In the genomic region with DNA sequence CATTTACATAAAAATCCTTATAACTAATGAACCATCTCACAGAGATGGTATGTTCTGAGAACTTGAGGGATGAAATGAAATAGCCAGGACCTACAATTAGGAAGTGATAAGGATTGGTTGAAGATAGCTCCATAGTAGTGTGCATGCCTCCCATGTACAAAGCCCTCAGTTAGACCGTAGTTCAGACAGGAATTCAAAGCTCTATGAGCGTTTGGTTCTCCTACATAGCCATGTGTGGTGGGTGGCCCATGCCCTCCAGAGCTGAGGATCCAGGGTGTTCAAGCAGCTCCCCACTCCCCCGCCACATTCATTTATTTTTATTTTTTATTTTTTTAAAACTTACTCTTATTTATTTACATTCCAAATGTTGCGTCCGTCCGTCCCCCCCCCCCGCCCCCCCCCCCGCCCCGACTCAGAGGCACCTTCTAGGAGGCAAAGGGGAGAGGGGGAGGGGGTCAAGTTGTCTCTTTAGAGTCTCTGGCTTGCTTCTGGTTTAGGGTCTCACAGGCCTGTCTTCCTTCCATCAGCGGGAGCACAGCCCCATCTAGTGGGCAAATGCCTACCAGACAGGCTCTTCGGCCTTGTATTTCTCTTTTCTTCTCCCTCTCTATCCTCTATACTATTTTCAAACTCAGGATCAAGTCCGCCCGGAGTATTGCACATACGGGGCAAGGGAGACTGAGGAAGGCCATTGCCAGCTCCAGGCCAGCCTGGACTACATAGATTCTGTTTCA, we compare ENCODE assay signal across 8 mouse cellular contexts. TPM values are rescaled to one million over a fixed set of nuclear protein-coding genes. Genes with fewer than 3 reads are reported as not detected.
A peak's percentile ranks its signal among the peaks of the same experiment; 100 is the strongest.
DNase-seq lines count a peak whose midpoint lies in the region; ATAC-seq lines count a peak whose summit lies in the region.

No protein-coding gene starts in this region.

- 0 out of 2 replicates have a peak overlapping the region, but pooled peaks have one; percentile 10 for H3K4me2 ChIP-seq in hindbrain, embryonic 16.5 days (ENCODE audit: low read length)

- no peaks in the 10 kb centered on the region for H3K9me3 ChIP-seq in hindbrain, embryonic 16.5 days (ENCODE audit: control insufficient read depth, low read length)

- H3K36me3 ChIP-seq in hindbrain, embryonic 16.5 days (ENCODE audit: control insufficient read depth, insufficient read depth, low read length): no peaks in the 10 kb centered on the region

- WGBS in hindbrain, embryonic 16.5 days: 31% methylated on average over 12 of the region's 14 CpGs

- no peaks in the 10 kb centered on the region for H3K4me1 ChIP-seq in hindbrain, embryonic 16.5 days (ENCODE audit: control insufficient read depth, insufficient read depth, low read depth, low read length)

- H3K27ac ChIP-seq in hindbrain, embryonic 16.5 days (ENCODE audit: low read depth, low read length): no peak overlapping the region

- no peak overlapping the region for H3K4me3 ChIP-seq in hindbrain, embryonic 16.5 days (ENCODE audit: low read length)

- peak; percentile 76 for DNase-seq in R1 (ENCODE audit: low read depth, low spot score)
- peak; percentile 39 for DNase-seq in c-Kit-positive CD71-positive TER-119-positive erythroid progenitor cells, embryonic 14.5 days (ENCODE audit: low spot score)
- peak; percentile 77 for DNase-seq in forelimb bud, embryonic 11.5 days (ENCODE audit: low read depth, low spot score)
- peak; percentile 25 for DNase-seq in left cerebral cortex, adult 11 months (ENCODE audit: low spot score)
- DNase-seq in lung, postnatal 36 days: peak; percentile 47
- DNase-seq in right cerebral cortex, adult 2 months (ENCODE audit: low spot score in 2 of 2): peak; percentile 83 to 85

- peak; percentile 95 for ATAC-seq in hindbrain, embryonic 16.5 days
- ATAC-seq in erythroblast, adult 5-6 weeks (replicated peaks; ENCODE audit: low FRiP score, poor library complexity, severe bottlenecking): no peak

- H3K27me3 ChIP-seq in hindbrain, embryonic 16.5 days (replicated peaks; ENCODE audit: control insufficient read depth, insufficient read depth, low read length): no peaks in the 10 kb centered on the region

- no peak overlapping the region; the same call in 1 of the 2 replicates for H3K9ac ChIP-seq in hindbrain, embryonic 16.5 days (ENCODE audit: low read depth, low read length)

RNA-seq across cellular contexts. Expression of a gene that starts 28.7 kb away (rescaled TPM):
- not detected in 2 replicates for polyA plus RNA-seq in hindbrain, embryonic 16.5 days (2015; fragmentation: Nextera tagmentation; extraction: Ambion mirVana)
- not detected in 2 replicates for total RNA-seq in erythroblast, adult 5-6 weeks (2015; ENCODE audit: low replicate concordance)
- not detected in 2 replicates for total RNA-seq in erythroblast, adult 5-6 weeks (2017; ENCODE audit: low replicate concordance)

RNA-seq across cellular contexts. Expression of a gene that starts 44.1 kb away (rescaled TPM):
- polyA plus RNA-seq in hindbrain, embryonic 16.5 days (2015; fragmentation: Nextera tagmentation; extraction: Ambion mirVana): 1.1 and 1.3 TPM in 2 replicates
- 4.6 and 10.0 TPM in 2 replicates for total RNA-seq in erythroblast, adult 5-6 weeks (2015; ENCODE audit: low replicate concordance)
- 18.4 and 20.0 TPM in 2 replicates for total RNA-seq in erythroblast, adult 5-6 weeks (2017; ENCODE audit: low replicate concordance)

Comparison
In these comparisons a context has a peak if more than half of its experiments do, and no peak if none do; other contexts are left out.
1. DNase-seq: peak in every context shown above with its lines; median percentile 84 in right cerebral cortex, adult 2 months; 77 in forelimb bud, embryonic 11.5 days; 76 in R1; 47 in lung, postnatal 36 days; 39 in c-Kit-positive CD71-positive TER-119-positive erythroid progenitor cells, embryonic 14.5 days; 25 in left cerebral cortex, adult 11 months.